Mouse (Mus musculus): ENCODE results near the gene Fbxo4. TPM values are rescaled to one million over a fixed set of nuclear protein-coding genes. Genes with fewer than 3 reads are reported as not detected.
A peak's percentile ranks its signal among the peaks of the same experiment; 100 is the strongest.

The Fbxo4 gene
- polyA plus RNA-seq, 1 experiment from 2014 or later, result 23.6 TPM

DNA sequence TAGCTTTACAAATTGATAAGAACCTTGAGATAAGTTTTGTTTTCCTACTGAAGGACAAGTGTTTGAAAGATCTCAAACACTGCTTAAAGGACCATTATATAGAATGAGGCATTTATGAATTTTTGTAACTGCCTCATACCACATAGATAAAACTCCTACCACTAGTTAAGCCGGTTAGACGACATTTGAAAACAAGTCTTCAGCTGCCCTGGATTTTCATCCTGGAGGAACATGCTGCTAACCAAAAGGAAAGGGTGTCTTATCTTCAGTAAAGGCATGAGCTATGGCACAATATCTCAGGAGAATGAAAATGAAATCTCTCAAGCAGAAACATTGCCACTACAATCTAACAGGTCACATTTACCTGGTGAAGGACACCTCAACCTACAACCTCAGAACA lies 44.4 kb upstream of the Fbxo4 start:
- no peaks in the 10 kb centered on the region for H3K27me3 ChIP-seq
- ChIA-PET CTCF (interaction anchor here (1.2 to 4.6 kb wide), 2 partner anchors 10 to 30 kb away, joined by 3 to 32 read pairs; partner anchors contain the start of gene AW549877), POLR2A (no interaction called here)
- DNase-seq (ENCODE audit: low read depth, low spot score) (no peak), ATAC-seq (no peak)
- no peak for TF ChIP-seq CTCF (IDR thresholded peaks at IDR 0.05)
- in situ Hi-C loops (cut with MboI; ENCODE audit: low pct_unique_long_range_greater_than_20kb), result no loop called here

DNA sequence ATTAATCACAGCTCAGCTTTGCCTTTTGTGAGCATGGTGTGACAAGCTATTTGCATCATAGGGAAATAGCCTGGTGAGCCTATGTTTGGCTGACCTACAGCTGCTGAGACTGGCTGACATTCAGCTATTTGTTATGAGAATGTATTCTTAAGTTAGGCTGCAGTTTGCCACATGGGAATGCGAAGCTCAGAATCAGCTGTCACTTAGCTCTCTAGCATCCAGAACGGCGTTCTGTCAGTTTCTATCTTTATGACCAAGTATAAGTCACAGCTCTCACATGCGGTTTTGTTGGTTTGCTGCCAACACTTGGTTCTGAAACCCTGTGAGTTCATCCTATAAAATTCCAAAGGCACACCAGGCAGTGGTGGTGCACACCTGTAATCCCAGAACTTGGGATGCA lies 41.3 kb upstream of the Fbxo4 start:
- ChIA-PET CTCF (interaction anchor here (0.9 kb wide), 1 partner anchor 9 kb away, joined by 4 read pairs; no protein-coding TSS in a partner anchor), POLR2A (no interaction called here)
- in situ Hi-C loops (cut with MboI; ENCODE audit: low pct_unique_long_range_greater_than_20kb), result no loop called here
- no peak for ATAC-seq
- TF ChIP-seq CTCF (IDR thresholded peaks at IDR 0.05), result no peak
- no peak for DNase-seq (ENCODE audit: low read depth, low spot score)
- H3K27me3 ChIP-seq, result no peaks in the 10 kb centered on the region

DNA sequence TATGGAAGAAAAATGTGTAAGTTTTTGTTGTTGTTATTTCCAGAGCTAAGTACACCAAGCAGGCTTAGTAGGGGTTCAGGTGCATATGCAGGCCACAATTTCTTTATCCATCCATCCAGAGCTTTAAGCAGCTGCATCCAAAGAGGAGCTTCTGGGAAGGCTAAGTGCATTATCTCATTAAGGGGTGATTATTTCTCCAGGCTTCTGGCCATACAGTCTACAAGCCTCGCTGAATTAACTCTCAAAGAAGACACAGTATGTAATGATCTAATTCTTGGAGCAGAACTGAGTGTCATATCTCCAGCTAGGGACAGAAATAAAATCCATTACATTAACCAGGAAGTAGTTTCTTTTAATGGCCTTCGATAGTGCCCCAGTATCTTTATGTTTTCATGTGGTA lies 34.5 kb upstream of the Fbxo4 start:
- in situ Hi-C loops (cut with MboI; ENCODE audit: low pct_unique_long_range_greater_than_20kb), result no loop called here
- H3K27me3 ChIP-seq, result no peaks in the 10 kb centered on the region
- ChIA-PET POLR2A (no interaction called here), CTCF (interaction anchor here (0.8 to 1.5 kb wide), 2 partner anchors 10 to 12 kb away, joined by 3 read pairs; no protein-coding TSS in a partner anchor)
- DNase-seq (ENCODE audit: low read depth, low spot score), result no peak
- no peak for ATAC-seq
- TF ChIP-seq CTCF (IDR thresholded peaks at IDR 0.05), result no peak

DNA sequence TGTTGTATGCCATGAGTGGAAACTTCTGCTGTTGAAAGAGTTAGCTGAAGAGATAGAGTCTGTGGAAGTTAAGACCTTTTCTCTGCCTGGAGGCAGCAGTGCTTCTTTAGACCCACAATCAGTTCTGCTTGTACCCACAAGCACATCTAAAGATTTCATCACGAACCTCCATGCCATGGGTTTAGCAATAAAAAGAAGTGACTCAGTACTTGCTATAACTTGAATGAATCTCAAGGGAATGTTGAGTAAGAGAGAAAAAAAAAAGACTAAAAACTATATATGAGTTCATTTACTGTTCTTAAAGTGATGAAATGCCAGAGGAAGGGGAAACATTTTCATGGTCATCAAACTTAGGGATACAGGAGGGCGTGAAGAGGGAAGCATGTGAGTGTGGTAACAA lies 21.2 kb upstream of the Fbxo4 start:
- TF ChIP-seq CTCF (IDR thresholded peaks at IDR 0.05), result no peak
- in situ Hi-C loops (cut with MboI; ENCODE audit: low pct_unique_long_range_greater_than_20kb), result no loop called here
- no peaks in the 10 kb centered on the region for H3K27me3 ChIP-seq
- no peak for ATAC-seq
- DNase-seq (ENCODE audit: low read depth, low spot score), result no peak
- POLR2A ChIA-PET, result no interaction called here
- CTCF ChIA-PET, result no interaction called here

GRCm38 (mm10) chr15:3999144-3999543 lies 19.8 kb upstream of the Fbxo4 start:
- ChIA-PET CTCF (interaction anchor here (1.0 to 2.9 kb wide), 2 partner anchors 27 to 55 kb away, joined by 3 to 11 read pairs; partner anchors contain the start of gene Oxct1), POLR2A (no interaction called here)
- in situ Hi-C loops (cut with MboI; ENCODE audit: low pct_unique_long_range_greater_than_20kb), result no loop called here
- no peaks in the 10 kb centered on the region for H3K27me3 ChIP-seq
- no peak for ATAC-seq
- DNase-seq (ENCODE audit: low read depth, low spot score), result no peak
- TF ChIP-seq CTCF (IDR thresholded peaks at IDR 0.05), result no peak

GRCm38 (mm10) chr15:3996267-3997010 lies 17.1 kb upstream of the Fbxo4 start:
- CTCF ChIA-PET, result interaction anchor here (2.9 to 5.2 kb wide), 2 partner anchors 29 kb away, joined by 11 to 32 read pairs; partner anchors contain the start of gene Oxct1
- POLR2A ChIA-PET, result interaction anchor here (1.1 to 2.5 kb wide), 3 partner anchors 29 to 39 kb away, joined by 4 to 19 read pairs (median 4); partner anchors contain the start of gene Oxct1
- DNase-seq (ENCODE audit: low read depth, low spot score) (no peak), ATAC-seq (no peak)
- TF ChIP-seq CTCF (IDR thresholded peaks at IDR 0.05), result no peak
- H3K27me3 ChIP-seq, result no peaks in the 10 kb centered on the region
- in situ Hi-C loops (cut with MboI; ENCODE audit: low pct_unique_long_range_greater_than_20kb), result no loop called here

GRCm38 (mm10) chr15:3995448-3996266 lies 16.3 kb upstream of the Fbxo4 start, which contains the start of gene AW549877:
Gene AW549877 (minus strand): TSS chr15:3995744.
- peak; percentile 98 for ATAC-seq
- DNase-seq (ENCODE audit: low read depth, low spot score), result peak; percentile 98
- no peak for TF ChIP-seq CTCF (IDR thresholded peaks at IDR 0.05)
- H3K27me3 ChIP-seq, result no peaks in the 10 kb centered on the region
- ChIA-PET CTCF (interaction anchor here (1.9 to 5.2 kb wide), 2 partner anchors 10 to 30 kb away, joined by 4 to 32 read pairs; partner anchors contain the start of gene Oxct1), POLR2A (interaction anchor here (1.0 to 2.5 kb wide), 3 partner anchors 18 to 39 kb away, joined by 4 to 19 read pairs (median 8); partner anchors contain the start of gene Oxct1)
- in situ Hi-C loops (cut with MboI; ENCODE audit: low pct_unique_long_range_greater_than_20kb), result no loop called here

- no peak for TF ChIP-seq CTCF (IDR thresholded peaks at IDR 0.05)
- ChIA-PET CTCF (interaction anchor here (1.5 to 5.2 kb wide), 3 partner anchors 9 to 30 kb away, joined by 4 to 32 read pairs (median 5); partner anchors contain the start of genes Fbxo4 and Oxct1), POLR2A (interaction anchor here (0.6 to 2.5 kb wide), 7 partner anchors 15 to 628 kb away, joined by 4 to 19 read pairs (median 6); partner anchors contain the start of gene Oxct1)
- in situ Hi-C loops (cut with MboI; ENCODE audit: low pct_unique_long_range_greater_than_20kb), result loop anchor here (5.0 kb wide), 1 partner anchor 42 kb away; no protein-coding TSS in a partner anchor
- no peaks in the 10 kb centered on the region for H3K27me3 ChIP-seq
- DNase-seq (ENCODE audit: low read depth, low spot score) (no peak), ATAC-seq (no peak)
These were observed 15.6 kb upstream of the Fbxo4 start for GRCm38 (mm10) chr15:3994852-3995447.

GRCm38 (mm10) chr15:3987981-3988380 lies 8.6 kb upstream of the Fbxo4 start:
- POLR2A ChIA-PET, result no interaction called here
- no peak for ATAC-seq
- CTCF ChIA-PET, result interaction anchor here (0.9 to 1.6 kb wide), 4 partner anchors 10 to 54 kb away, joined by 3 to 5 read pairs (median 4); no protein-coding TSS in a partner anchor
- in situ Hi-C loops (cut with MboI; ENCODE audit: low pct_unique_long_range_greater_than_20kb), result no loop called here
- peak; percentile 58 for TF ChIP-seq CTCF (IDR thresholded peaks at IDR 0.05)
- DNase-seq (ENCODE audit: low read depth, low spot score), result no peak
- no peaks in the 10 kb centered on the region for H3K27me3 ChIP-seq

GRCm38 (mm10) chr15:3984876-3985275 lies 5.5 kb upstream of the Fbxo4 start:
- ATAC-seq (no peak), DNase-seq (ENCODE audit: low read depth, low spot score) (no peak)
- in situ Hi-C loops (cut with MboI; ENCODE audit: low pct_unique_long_range_greater_than_20kb), result no loop called here
- H3K27me3 ChIP-seq, result no peaks in the 10 kb centered on the region
- POLR2A ChIA-PET, result no interaction called here
- no peak for TF ChIP-seq CTCF (IDR thresholded peaks at IDR 0.05)
- CTCF ChIA-PET, result no interaction called here
